Mouse (Mus musculus) adrenal gland, adult 8-10 months (tissue): ENCODE results near the gene F2rl2. TPM values are rescaled to one million over a fixed set of nuclear protein-coding genes. Genes with fewer than 3 reads are reported as not detected.
A peak's percentile ranks its signal among the peaks of the same experiment; 100 is the strongest.

Source experiments
- DNase-seq: peaks from one replicate; pipeline ENCODE4 v3.0.0; 2022
- total RNA-seq, 4 experiments: library from RNA; stranded (reverse); gene quantifications; 2 replicates each; pipeline ENCODE4 v1.2.4; 2022

Gene F2rl2
- total RNA-seq, 4 experiments from 2014 or later, result 0.10 TPM; not detected in 3

DNA sequence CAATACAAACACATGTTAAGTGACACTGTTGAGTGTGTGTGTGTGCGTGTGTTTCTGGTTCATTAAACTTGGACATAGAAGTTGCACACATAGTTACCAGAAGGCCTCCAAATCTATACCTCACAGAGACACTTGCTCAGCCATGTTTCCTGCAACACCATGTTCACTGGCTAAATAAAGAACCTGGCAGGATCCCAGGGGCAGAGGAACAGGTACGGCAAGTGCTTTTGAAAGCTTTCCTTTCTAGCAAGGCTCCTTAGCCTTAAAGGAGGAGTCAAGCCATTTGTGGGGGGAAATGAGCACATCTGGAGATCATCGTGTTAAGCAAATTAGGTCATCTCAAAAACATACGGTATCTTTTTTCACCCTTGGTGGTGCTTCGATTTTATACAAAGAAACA lies 6.7 kb downstream of the F2rl2 start:
- DNase-seq, result no peak

- DNase-seq, result no peak
Measured at GRCm38 (mm10) chr13:95705589-95705988, 8.9 kb downstream of the F2rl2 start.

GRCm38 (mm10) chr13:95712054-95712453 lies 15.4 kb downstream of the F2rl2 start:
- no peak for DNase-seq

DNA sequence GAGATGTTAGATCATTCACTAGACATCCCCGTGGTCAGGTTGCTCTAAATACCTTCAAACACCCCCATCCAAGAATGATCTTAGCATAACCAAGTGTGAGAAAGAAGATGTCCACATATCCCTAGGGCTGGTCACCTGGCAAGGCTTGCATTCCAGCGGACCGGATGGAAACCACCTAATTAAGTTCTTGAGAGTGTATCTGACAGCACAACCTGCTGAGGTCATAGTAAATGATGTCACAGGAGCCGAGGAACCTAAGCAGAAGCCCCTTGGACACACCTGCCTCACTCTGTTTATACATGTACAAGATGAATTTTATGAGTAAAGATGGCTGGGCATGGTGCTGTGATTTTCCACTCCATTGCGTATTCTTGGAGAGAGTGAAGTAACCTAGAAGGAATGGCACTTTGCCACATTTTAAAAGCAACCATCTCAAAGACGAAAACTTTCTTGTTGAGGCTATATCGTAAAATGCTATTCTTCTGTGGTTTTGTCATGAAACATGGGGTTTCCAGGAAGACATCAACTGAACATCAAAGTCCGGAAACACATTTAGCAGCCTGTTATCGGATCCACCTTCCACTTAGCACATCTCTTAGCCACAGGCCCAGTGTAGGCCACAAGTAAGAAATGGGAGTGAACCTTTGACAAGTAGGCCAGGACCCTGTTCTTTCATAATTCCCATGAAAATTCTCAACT lies 16.1 kb downstream of the F2rl2 start:
- DNase-seq, result no peak

DNA sequence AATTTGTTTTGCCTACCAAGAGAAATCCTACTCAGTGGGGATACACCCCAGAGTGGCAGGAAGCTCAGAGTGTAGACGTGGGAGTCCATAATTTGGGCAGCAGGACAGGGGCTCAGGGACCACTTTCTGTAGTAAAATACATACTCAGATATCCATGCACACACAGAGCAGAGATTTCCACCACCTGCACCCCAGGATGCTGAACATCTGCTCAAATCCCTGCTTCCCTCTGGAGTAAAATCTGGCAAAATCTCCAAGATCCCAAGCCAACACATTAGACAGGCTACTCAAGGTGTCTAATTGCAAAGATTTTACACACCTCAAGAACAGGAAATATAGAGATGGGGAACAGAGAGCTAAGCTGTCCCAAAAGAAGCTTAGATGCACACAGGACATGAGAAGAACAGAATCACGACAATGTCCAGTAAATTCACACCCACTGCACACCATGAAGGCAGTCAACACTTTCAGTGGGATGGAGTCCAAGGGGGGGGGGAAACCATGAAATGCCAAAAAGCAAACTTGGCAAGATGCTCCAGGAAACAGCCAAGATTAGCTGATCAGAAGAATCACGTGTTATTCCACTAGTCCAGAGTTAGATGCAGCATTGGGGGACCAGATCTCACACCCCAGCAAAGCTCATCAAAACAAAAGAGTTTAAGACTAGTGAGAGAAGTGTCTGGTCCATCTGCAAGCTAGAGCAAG lies 17.8 kb downstream of the F2rl2 start:
- DNase-seq, result no peak

DNA sequence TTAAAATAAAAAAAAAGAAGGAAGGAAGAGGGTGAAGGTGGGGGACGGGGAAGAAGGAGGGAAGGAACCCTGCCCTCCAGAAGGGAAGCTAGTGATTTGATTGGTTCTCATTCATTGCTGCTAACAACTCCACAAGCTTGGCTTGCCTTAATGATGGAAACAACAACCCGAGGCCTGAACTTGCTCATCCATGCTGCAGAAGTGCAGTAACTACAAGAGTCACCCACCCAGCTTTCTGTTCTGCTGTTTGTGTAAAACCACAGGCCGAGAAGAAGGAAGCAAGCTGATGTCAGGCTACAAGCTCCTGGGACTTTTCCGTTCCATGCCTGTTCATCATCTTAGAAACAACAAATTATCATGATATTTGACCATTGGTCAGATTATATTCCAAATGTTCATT lies 18.7 kb downstream of the F2rl2 start:
- no peak for DNase-seq

GRCm38 (mm10) chr13:95719320-95720232 lies 22.9 kb downstream of the F2rl2 start:
- peak; percentile 40 for DNase-seq

- no peak for DNase-seq
Measured at GRCm38 (mm10) chr13:95730491-95730890, 33.8 kb downstream of the F2rl2 start.

DNA sequence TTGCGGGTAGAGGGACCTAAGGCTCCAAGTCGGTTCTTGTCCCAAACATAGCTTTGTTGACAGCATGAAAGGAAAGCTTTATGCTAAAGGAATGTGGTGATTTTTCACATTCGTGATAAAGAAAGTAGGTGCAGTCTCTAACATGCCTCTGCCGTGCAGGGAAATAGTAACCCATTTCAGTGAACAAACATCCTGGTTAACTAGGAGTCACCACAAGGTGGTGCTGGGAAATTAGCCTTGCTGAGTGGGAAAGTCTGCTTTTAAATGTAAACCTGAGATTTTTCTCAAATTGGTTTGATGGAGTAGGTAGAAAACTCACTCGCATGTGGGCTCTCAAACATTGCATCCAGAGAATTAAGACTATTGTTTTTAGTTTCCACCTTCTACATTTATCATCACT lies 43.0 kb downstream of the F2rl2 start:
- DNase-seq, result no peak

GRCm38 (mm10) chr13:95741813-95742689 lies 45.4 kb downstream of the F2rl2 start:
- DNase-seq, result no peak

GRCm38 (mm10) chr13:95742881-95743466 lies 46.3 kb downstream of the F2rl2 start:
- no peak for DNase-seq

GRCm38 (mm10) chr13:95745451-95745850 lies 48.8 kb downstream of the F2rl2 start:
- no peak for DNase-seq

DNA sequence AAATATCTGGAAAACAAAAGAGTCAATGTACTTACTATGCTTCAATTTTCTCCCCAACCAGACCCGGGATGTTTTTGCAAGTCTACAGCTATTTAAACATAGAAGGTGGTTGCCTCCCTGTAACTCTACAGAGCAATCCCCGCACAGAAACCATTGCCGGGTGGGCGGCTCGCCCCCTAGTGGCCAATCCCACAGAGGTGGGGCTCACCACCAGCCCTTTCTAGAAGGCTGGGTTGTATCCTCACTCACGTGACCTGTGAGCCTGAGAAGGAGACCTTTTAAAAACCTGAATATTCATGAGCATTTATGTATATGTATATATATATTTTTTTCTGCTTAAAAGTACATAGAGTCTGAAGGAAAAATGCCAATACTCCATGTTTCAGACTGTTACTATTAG lies 49.9 kb downstream of the F2rl2 start:
- DNase-seq, result no peak

- DNase-seq, result no peak
Measured at GRCm38 (mm10) chr13:95747101-95747500, 50.4 kb downstream of the F2rl2 start.

DNA sequence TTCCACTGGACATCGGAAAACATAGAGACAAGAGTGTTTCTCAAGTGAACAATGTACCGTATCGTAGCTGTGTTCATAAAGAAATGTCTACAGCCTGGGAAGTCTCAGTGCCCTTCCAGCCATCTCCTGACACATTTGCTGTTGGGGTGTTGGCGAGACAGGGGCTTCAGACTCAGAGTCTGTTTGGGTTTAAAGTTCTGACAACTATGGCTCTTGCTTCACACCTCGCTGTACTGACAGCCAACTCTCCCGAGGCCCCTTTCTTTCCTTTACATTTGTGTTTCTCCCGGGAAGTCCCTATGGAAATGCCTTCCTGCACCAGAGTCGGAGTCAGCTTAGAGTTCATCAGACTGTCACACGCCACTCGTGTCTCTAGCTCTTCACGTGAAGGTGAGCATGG lies 50.9 kb downstream of the F2rl2 start:
- DNase-seq, result no peak

Other genes starting within 250 kb of the F2rl2 start
- not detected for gene S100z, start 218.1 kb upstream of the F2rl2 start, total RNA-seq
- gene F2rl1, start 171.6 kb upstream of the F2rl2 start, total RNA-seq, result under 1 TPM in 3 of 4 experiments, not detected in 1; 0.10 to 0.17 (median 0.15) TPM
- gene F2r, start 78.4 kb upstream of the F2rl2 start, total RNA-seq, result 100 to 1,000 TPM; 116 to 170 (median 135) TPM
- 100 to 1,000 TPM; 141 to 294 (median 213) TPM for gene Iqgap2, start 195.1 kb downstream of the F2rl2 start, total RNA-seq